Mouse (Mus musculus): ENCODE data around the gene Thbs4. TPM values are rescaled to one million over a fixed set of nuclear protein-coding genes. Genes with fewer than 3 reads are reported as not detected.
"Not testable (repeated sequence)": the region's sequence is repeated elsewhere in the genome, so short reads cannot be mapped to it uniquely, and the experiment has no call there.

The Thbs4 gene
- 6.9 and 7.7 TPM in 2 replicates for polyA plus RNA-seq (2015; fragmentation: Nextera tagmentation; extraction: Ambion mirVana)

DNA sequence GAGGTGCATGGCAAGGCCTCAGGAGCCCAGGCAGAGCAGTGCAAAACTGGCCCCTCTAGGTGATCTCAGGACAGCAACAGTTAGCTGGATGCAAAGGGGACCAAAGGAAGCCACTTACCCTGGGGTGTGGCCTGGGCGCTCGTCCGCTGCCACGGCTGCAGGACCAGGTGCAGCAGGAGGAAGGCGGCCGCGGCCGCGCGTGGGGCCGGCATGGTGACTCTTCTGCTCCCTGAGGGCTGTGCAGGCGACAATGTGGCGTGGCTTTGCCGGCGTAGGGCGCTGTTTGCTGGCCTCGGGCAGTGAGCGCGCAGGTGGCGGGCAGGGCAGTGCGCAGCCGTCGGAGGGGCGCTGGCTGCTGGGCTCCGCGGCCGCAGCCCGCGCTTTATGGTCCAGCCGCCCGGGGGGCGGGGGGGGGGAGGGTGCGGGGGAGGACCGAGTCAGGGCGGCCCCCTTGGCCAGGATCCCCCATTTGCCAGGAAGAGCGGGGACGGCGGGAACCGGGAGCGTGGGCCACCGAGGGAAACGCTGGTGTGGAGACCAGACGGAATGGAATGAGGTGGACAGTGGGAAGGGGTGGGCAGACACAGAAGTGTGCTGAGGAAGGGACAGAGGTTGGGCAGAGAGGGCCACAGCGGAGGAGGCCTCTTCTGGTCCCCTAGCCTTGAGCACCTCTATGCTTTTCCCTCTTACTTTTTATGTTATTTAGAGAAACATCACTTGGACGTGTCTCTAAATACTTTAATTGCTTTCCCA is at the start of gene Thbs4:
Thbs4 (minus strand) TSS at position 357 of the 753 bp plus-strand sequence.
- Histone ChIP-seq H3K4me1 (peaks cover 11% of the 10 kb centered on the region), H3K27ac (no peak within 1 kb of the TSS), H3K36me3 (no peaks in the 10 kb centered on the region), H3K27me3 (peaks cover 22% of the 10 kb centered on the region), H3K9me3 (no peaks in the 10 kb centered on the region), H3K4me3 (peak within 1 kb of the TSS; percentile 45), H3K4me2 (peak within 1 kb of the TSS; percentile 75), H3K9ac (peak within 1 kb of the TSS; percentile 59; the same call in 1 of the 2 replicates)
- 3% methylated on average over 40 of the region's 45 CpGs for WGBS
- no peak for ATAC-seq (ENCODE audit: insufficient number of reproducible peaks, insufficient read depth, low FRiP score, low TSS enrichment, low read depth)

DNA sequence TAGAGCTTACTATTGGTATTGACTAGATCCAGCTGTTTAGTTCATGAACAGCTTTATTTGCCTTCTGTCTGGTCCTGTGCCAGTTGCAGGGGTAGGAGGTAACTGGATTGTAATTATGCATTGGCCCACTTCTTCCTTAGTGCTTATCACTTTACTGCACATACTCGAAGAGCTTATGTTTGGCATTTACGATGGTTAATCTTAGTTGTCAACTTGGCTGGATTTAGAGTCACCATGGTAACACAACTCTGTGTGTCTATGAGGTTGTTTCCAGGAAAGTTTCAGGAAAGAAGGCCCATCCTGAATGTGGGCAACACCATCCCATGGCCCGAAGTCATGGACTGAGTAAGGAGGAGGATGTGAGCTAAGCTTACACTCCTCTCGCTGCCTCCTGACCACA is 38.5 kb upstream of the Thbs4 start:
- Histone ChIP-seq H3K4me1 (peaks cover 16% of the 10 kb centered on the region), H3K4me3 (no peak overlapping the region), H3K27me3 (no peaks in the 10 kb centered on the region), H3K27ac (no peak overlapping the region), H3K4me2 (no peak overlapping the region), H3K36me3 (no peaks in the 10 kb centered on the region), H3K9me3 (no peaks in the 10 kb centered on the region), H3K9ac (no peak overlapping the region)
- no peak for ATAC-seq (ENCODE audit: insufficient number of reproducible peaks, insufficient read depth, low FRiP score, low TSS enrichment, low read depth)
- 96% methylated on average over 4 of the region's 4 CpGs for WGBS

DNA sequence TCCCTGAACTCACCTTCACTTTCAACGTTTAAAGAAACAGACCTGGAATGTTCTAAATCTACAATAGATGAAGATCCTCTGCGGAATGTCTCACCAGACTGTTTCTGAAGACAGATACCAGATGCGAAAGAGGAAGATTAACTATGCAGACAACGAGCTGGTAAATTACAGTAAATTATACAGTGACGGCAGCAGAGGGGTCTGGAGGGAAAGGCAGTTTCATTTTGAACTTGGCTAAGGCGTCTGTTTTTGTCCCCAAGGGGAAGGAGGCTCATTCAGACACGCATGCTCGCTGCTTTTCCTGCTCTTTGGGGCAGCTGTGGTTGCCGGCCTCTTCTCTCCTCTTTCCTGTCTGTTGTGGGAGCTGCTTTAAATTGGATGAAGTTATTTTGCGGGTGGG is 34.2 kb upstream of the Thbs4 start:
- Histone ChIP-seq H3K9ac (no peak overlapping the region), H3K27ac (peak overlapping the region; percentile 35; the same call in 1 of the 2 replicates), H3K27me3 (no peaks in the 10 kb centered on the region), H3K4me3 (no peak overlapping the region), H3K36me3 (no peaks in the 10 kb centered on the region), H3K4me1 (peaks cover 16% of the 10 kb centered on the region), H3K4me2 (peak overlapping the region; percentile 37), H3K9me3 (no peaks in the 10 kb centered on the region)
- WGBS, result 37% methylated on average over 10 of the region's 10 CpGs
- no peak for ATAC-seq (ENCODE audit: insufficient number of reproducible peaks, insufficient read depth, low FRiP score, low TSS enrichment, low read depth)

DNA sequence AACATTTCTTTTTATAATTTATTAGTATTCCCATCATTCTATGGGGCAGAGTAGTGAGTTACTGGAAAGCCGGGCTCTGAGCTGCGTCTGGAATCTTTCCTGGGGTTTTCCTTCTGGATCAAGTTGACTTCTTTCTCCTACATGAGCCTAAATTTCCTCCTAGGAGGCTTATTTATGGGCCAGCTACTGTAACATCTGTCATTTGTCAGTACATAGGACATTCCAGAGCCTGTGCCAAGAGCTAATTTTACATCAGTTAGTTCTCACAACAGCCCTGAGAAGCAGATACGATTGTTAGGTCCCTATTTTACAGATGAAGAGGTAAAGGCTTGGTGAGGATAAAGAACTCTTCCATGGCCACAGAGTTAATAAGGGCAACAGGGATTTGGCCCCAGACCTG is 22.7 kb upstream of the Thbs4 start:
- Histone ChIP-seq H3K9me3 (no peaks in the 10 kb centered on the region), H3K4me2 (no peak overlapping the region), H3K9ac (no peak overlapping the region), H3K4me1 (no peaks in the 10 kb centered on the region), H3K36me3 (no peaks in the 10 kb centered on the region), H3K4me3 (no peak overlapping the region), H3K27me3 (no peaks in the 10 kb centered on the region), H3K27ac (no peak overlapping the region)
- 64% methylated on average over 3 of the region's 3 CpGs for WGBS
- ATAC-seq (ENCODE audit: insufficient number of reproducible peaks, insufficient read depth, low FRiP score, low TSS enrichment, low read depth), result no peak

DNA sequence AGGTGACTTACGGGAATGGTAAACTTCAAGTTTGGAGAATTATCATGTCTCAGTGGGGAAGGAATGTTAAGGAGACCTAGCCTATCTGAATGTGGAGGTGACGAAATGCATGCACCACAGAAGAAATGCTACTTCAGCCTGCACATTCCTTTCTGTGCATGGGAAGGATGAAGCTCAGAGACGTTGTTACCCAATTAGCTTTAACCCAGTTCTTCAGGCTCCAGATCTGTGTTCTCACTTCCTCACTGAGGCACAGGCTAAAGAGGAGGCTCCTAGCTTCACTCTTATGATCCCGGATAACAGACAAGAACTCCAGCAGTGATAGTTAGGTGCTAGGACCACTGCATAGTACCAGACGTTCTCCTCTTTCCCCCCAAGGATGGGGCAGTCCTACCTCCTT is 21.7 kb upstream of the Thbs4 start:
- no peak overlapping the region for H3K9ac ChIP-seq
- no peak overlapping the region for H3K4me3 ChIP-seq
- no peak for ATAC-seq (ENCODE audit: insufficient number of reproducible peaks, insufficient read depth, low FRiP score, low TSS enrichment, low read depth)
- no peak overlapping the region for H3K27ac ChIP-seq
- no peaks in the 10 kb centered on the region for H3K9me3 ChIP-seq
- 76% methylated on average over 5 of the region's 5 CpGs for WGBS
- H3K4me2 ChIP-seq, result no peak overlapping the region
- no peaks in the 10 kb centered on the region for H3K27me3 ChIP-seq
- no peaks in the 10 kb centered on the region for H3K4me1 ChIP-seq
- no peaks in the 10 kb centered on the region for H3K36me3 ChIP-seq

DNA sequence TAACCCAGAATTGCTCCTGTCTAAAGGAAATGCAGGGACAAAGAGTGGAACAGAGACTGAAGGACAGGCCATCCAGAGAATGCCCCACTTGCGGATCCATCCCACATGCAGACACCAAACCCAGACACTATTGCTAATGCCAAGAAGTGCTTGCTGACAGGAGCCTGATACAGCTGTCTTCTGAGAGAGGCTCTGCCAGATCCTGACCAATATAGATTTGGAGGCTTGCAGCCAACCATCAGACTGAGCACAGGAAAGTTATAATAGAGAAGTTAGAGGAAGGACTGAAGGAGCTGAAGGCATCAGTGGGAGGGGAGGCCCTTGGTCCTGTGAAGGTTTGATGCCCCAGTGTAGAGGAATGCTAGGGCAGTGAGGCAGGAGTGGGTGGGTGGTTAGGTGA is 16.0 kb upstream of the Thbs4 start:
- not testable (repeated sequence) for H3K4me1 ChIP-seq; H3K4me3 ChIP-seq; H3K36me3 ChIP-seq; ATAC-seq (ENCODE audit: insufficient number of reproducible peaks, insufficient read depth, low FRiP score, low TSS enrichment, low read depth); H3K27me3 ChIP-seq; H3K9me3 ChIP-seq; H3K4me2 ChIP-seq; H3K27ac ChIP-seq; H3K9ac ChIP-seq
- 84% methylated on average over 1 of the region's 1 CpGs for WGBS

DNA sequence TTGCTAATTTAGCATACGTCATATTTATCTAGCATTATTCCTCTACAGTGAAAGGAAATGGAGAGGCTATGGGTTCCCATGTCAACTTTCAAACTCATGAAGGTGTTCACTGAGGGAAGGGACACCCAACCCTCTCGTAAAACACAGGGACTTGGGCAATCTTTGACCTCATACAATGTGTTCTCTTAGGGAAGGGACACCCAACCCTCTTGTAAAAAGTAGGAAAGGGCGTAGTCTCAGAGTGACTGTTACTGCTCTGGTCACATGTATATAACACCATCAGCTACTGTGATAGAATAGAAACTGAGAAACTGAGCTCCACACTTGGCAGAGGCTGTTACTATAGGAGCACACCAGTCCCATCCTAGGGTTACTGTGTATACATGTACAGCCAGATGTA is 13.2 kb upstream of the Thbs4 start:
- Histone ChIP-seq H3K4me2 (no peak overlapping the region), H3K27me3 (no peaks in the 10 kb centered on the region), H3K4me3 (no peak overlapping the region), H3K9me3 (no peaks in the 10 kb centered on the region), H3K27ac (no peak overlapping the region), H3K36me3 (no peaks in the 10 kb centered on the region), H3K9ac (no peak overlapping the region), H3K4me1 (no peaks in the 10 kb centered on the region)
- no peak for ATAC-seq (ENCODE audit: insufficient number of reproducible peaks, insufficient read depth, low FRiP score, low TSS enrichment, low read depth)
- 91% methylated on average over 3 of the region's 3 CpGs for WGBS

DNA sequence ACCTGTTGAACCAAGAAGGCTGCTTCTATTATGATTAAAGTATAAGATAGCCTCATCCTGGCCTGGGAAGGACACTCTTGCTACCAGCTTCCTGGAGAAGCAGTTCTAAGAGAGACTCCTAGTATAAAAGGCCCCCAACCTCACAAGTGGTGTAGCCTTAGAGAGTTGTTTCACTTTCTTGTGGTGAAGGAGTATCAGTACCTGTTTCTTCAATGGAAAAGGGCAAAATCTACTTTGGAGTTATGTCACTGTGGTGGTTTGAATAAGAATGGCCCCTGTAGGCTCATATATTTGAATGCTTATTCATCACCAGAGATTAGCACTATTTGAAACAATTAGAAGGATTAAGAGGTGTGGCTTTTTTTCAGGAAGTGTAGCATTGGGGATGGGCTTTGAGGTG is 12.2 kb upstream of the Thbs4 start:
- no peak overlapping the region for H3K4me3 ChIP-seq
- no peak overlapping the region for H3K9ac ChIP-seq
- H3K9me3 ChIP-seq, result no peaks in the 10 kb centered on the region
- no peak for ATAC-seq (ENCODE audit: insufficient number of reproducible peaks, insufficient read depth, low FRiP score, low TSS enrichment, low read depth)
- H3K36me3 ChIP-seq, result no peaks in the 10 kb centered on the region
- H3K4me1 ChIP-seq, result 0 out of 2 replicates have a peak, but pooled peaks cover 3% of the 10 kb centered on the region
- no peaks in the 10 kb centered on the region for H3K27me3 ChIP-seq
- no peak overlapping the region for H3K27ac ChIP-seq
- H3K4me2 ChIP-seq, result no peak overlapping the region

DNA sequence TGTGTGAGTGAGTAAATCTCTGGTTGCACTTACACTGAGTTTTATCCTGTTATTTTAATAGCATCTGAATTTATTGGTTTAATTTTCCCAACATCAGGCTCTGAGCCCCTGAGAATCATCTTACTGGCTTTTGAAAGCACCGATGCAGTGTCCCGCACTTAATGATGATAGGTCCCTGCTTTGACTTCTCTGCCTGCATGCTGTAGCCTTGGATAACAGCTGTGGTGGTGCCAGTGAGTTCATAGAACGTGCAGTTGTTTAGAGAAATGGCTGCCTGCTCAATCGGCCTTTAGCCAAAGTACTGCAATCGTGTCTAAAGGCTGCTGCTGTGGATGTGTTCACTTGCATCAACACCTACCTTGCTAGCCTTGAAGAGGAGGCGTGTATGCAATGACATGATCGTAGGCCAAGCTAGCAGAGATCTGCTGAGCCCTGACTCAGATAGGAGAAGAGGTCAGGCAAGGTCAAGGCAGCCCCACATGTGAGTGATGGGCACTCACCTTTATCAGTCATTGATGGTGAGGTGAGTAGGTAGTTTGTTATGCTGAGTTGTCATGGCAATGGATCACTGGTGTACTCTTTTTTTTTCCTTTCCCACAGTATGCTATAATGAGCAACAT is 4.8 kb upstream of the Thbs4 start:
- Histone ChIP-seq H3K9ac (no peak overlapping the region), H3K27ac (no peak overlapping the region), H3K4me2 (no peak overlapping the region), H3K4me3 (no peak overlapping the region), H3K4me1 (peaks cover 8% of the 10 kb centered on the region), H3K9me3 (no peaks in the 10 kb centered on the region), H3K27me3 (peaks cover 7% of the 10 kb centered on the region), H3K36me3 (no peaks in the 10 kb centered on the region)
- WGBS, result 77% methylated on average over 7 of the region's 7 CpGs
- no peak for ATAC-seq (ENCODE audit: insufficient number of reproducible peaks, insufficient read depth, low FRiP score, low TSS enrichment, low read depth)

DNA sequence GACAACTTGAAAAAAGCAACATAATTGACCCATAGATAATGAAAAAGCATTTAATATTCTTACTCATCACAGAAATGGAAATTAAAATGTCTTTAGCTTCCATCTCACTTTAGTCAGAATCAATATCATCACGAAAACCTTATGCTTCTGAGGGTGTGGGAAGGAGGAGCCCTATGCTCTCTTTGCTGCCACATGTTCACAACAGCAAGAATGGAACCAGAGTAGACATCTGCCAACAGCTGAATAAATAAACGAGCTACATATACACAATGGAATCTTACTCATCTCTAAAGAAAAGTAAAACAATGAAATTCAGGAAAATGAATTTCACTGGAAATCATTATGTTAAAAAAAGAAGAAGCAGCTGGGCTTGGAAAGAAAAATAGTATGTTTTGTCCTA is 4.2 kb upstream of the Thbs4 start:
- peaks cover 12% of the 10 kb centered on the region for H3K27me3 ChIP-seq
- H3K9me3 ChIP-seq, result no peaks in the 10 kb centered on the region
- WGBS, result 57% methylated on average over 2 of the region's 2 CpGs
- no peaks in the 10 kb centered on the region for H3K36me3 ChIP-seq
- no peak overlapping the region for H3K4me2 ChIP-seq
- H3K4me3 ChIP-seq, result no peak overlapping the region
- H3K4me1 ChIP-seq, result peaks cover 13% of the 10 kb centered on the region
- ATAC-seq (ENCODE audit: insufficient number of reproducible peaks, insufficient read depth, low FRiP score, low TSS enrichment, low read depth), result no peak
- no peak overlapping the region for H3K9ac ChIP-seq
- H3K27ac ChIP-seq, result no peak overlapping the region

DNA sequence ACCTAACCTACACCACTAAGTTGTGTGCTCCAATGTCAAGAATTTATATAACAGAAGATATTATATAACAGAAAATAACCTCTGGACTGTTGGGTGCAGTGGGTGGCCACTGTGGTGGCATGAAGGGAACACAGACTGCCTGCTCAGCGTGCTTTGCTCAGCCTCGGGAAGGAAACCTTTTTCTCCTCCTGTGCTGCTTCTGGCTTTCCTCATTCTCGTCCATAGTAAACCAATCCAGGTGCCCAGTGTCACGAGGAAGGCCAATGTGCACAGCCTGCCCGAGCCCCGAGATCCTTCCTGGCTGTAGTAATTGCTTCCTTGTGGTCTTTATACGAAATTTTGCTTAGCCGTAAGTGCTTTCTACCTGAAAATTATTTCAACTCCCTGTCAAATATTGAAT is 982 bp downstream of the Thbs4 start:
- H3K36me3 ChIP-seq, result no peaks in the 10 kb centered on the region
- H3K9me3 ChIP-seq, result no peaks in the 10 kb centered on the region
- 27% methylated on average over 8 of the region's 8 CpGs for WGBS
- H3K4me2 ChIP-seq, result peak overlapping the region; percentile 75
- H3K27ac ChIP-seq, result no peak overlapping the region
- H3K27me3 ChIP-seq, result peaks cover 22% of the 10 kb centered on the region
- H3K9ac ChIP-seq, result no peak overlapping the region
- ATAC-seq (ENCODE audit: insufficient number of reproducible peaks, insufficient read depth, low FRiP score, low TSS enrichment, low read depth), result no peak
- no peak overlapping the region for H3K4me3 ChIP-seq
- H3K4me1 ChIP-seq, result peaks cover 11% of the 10 kb centered on the region

DNA sequence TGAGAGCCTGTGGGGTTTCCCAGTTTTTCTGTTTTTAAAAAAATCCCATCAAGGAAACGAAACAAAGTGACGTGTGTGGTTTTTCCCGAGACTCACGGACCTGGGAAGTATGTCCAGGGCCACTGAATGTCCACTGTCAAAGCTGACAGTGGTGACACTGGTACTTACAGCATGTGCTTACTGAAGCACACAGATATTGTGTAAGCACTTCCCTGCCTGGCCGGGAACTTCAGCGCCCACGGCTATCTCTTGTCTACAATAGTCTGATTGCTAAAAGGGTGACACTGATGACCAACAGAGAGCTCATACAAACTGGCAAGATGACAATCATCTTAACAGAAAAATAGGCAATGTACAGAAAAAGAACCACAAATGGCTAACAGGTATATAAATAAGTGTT is 3.1 kb downstream of the Thbs4 start:
- Histone ChIP-seq H3K9ac (no peak overlapping the region), H3K9me3 (no peaks in the 10 kb centered on the region), H3K27ac (no peak overlapping the region), H3K27me3 (peaks cover 22% of the 10 kb centered on the region), H3K4me3 (no peak overlapping the region), H3K4me2 (no peak overlapping the region), H3K4me1 (peaks cover 14% of the 10 kb centered on the region), H3K36me3 (no peaks in the 10 kb centered on the region)
- no peak for ATAC-seq (ENCODE audit: insufficient number of reproducible peaks, insufficient read depth, low FRiP score, low TSS enrichment, low read depth)
- WGBS, result 84% methylated on average over 7 of the region's 7 CpGs
